Comparison of ENCODE assay signal across 20 mouse cellular contexts in the genomic region with DNA sequence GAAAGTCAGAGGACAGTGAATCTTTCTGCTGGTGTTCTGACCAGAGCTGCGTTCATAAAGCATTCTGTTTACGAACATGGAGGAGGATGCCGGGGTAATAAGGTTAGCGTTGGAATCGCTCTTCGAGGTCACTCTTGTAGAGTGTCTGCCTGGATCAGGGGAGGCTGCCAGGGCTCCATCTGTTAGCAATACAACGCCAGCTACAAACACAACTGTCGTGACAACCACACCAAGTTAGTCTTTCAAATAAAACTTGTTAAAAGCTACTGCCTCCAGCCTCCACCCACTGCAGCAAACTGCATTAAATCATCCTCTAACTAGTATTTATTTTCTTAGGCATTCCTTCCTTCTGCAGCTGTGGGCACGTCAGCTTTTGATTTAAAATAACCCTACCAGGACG.
DNase-seq lines count a peak whose midpoint lies in the region; ATAC-seq and TF ChIP-seq lines count a peak whose summit lies in the region.
"Had no signal": no experiment of that assay in that cellular context is flagged by ENCODE, and none has a peak within 500 bp of the region (broad histone marks: within the 10 kb centered on the region; RNA-seq: fewer than 3 reads in every experiment).

No protein-coding gene starts in this region.

- no peak for TF ChIP-seq POLR2A in limb, embryonic 14.5 days (IDR thresholded peaks at IDR 0.05; ENCODE audit: borderline replicate concordance, extremely low read depth, insufficient read depth, insufficient read length)

- peak; percentile 28 for DNase-seq in embryo, embryonic 10.5 days (ENCODE audit: low spot score)
- no peak for DNase-seq in embryo, embryonic 11 days
- DNase-seq in kidney, postnatal 10 days: peak; percentile 67
- no peak for DNase-seq in kidney, adult 18-20 months
- DNase-seq in lung, postnatal 0 days (ENCODE audit: low spot score): peak; percentile 6
- DNase-seq in lung, adult 18-20 months: no peak
- peak; percentile 27 for DNase-seq in limb, embryonic 14.5 days (ENCODE audit: low spot score)
- no peak for DNase-seq in layer of hippocampus, postnatal 10 days (ENCODE audit: low spot score in 2 of 2)
- DNase-seq: cerebellum, adult 11-12 months; heart, postnatal 14 days; lung, postnatal 4 days; thymus, postnatal 4 days had no signal

- no peaks in the 10 kb centered on the region for H3K4me1 ChIP-seq in lung, postnatal 0 days (ENCODE audit: insufficient read depth, low read depth, low read length)
- H3K4me1 ChIP-seq in limb, embryonic 14.5 days (ENCODE audit: control insufficient read depth, insufficient read depth, low read length): 0 out of 2 replicates have a peak, but pooled peaks cover 8% of the 10 kb centered on the region
- H3K4me1 ChIP-seq: hindbrain, embryonic 15.5 days; midbrain, embryonic 12.5 days; neural tube, embryonic 15.5 days had no signal

- no peak overlapping the region for H3K4me3 ChIP-seq in lung, postnatal 0 days (ENCODE audit: low read depth, low read length)
- no peak overlapping the region for H3K4me3 ChIP-seq in limb, embryonic 14.5 days (replicated peaks; ENCODE audit: low read length)
- H3K4me3 ChIP-seq: embryonic facial prominence, embryonic 12.5 days; hindbrain, embryonic 15.5 days; midbrain, embryonic 12.5 days; neural tube, embryonic 15.5 days had no signal

- H3K27ac ChIP-seq in lung, postnatal 0 days (ENCODE audit: low read length): no peak overlapping the region
- no peak overlapping the region for H3K27ac ChIP-seq in limb, embryonic 14.5 days (replicated peaks; ENCODE audit: low read depth, low read length)
- H3K27ac ChIP-seq: embryonic facial prominence, embryonic 12.5 days; hindbrain, embryonic 15.5 days; liver, embryonic 14.5 days; midbrain, embryonic 12.5 days; neural tube, embryonic 15.5 days had no signal

- 35% methylated on average over 10 of the region's 10 CpGs for WGBS in lung, postnatal 0 days
- 19% methylated on average over 10 of the region's 10 CpGs for WGBS in limb, embryonic 14.5 days

- no peak for TF ChIP-seq EP300 in lung, postnatal 0 days (IDR thresholded peaks at IDR 0.05)

- no peak for TF ChIP-seq CTCF in lung, postnatal 0 days (IDR thresholded peaks at IDR 0.05)

- H3K9me3 ChIP-seq in lung, postnatal 0 days (ENCODE audit: low read length): no peaks in the 10 kb centered on the region
- no peaks in the 10 kb centered on the region for H3K9me3 ChIP-seq in limb, embryonic 14.5 days (ENCODE audit: control insufficient read depth, low read length)
- H3K9me3 ChIP-seq: embryonic facial prominence, embryonic 12.5 days; hindbrain, embryonic 15.5 days; midbrain, embryonic 12.5 days; neural tube, embryonic 15.5 days had no signal

- H3K9ac ChIP-seq in lung, postnatal 0 days (replicated peaks; ENCODE audit: low read depth): no peak overlapping the region
- H3K9ac ChIP-seq in limb, embryonic 14.5 days (ENCODE audit: low read depth, low read length, severe bottlenecking): no peak overlapping the region
- H3K9ac ChIP-seq: embryonic facial prominence, embryonic 12.5 days; hindbrain, embryonic 15.5 days; liver, embryonic 14.5 days; midbrain, embryonic 12.5 days; neural tube, embryonic 15.5 days had no signal

- H3K4me2 ChIP-seq in lung, postnatal 0 days (replicated peaks; ENCODE audit: low read depth, low read length): no peak overlapping the region
- no peak overlapping the region for H3K4me2 ChIP-seq in limb, embryonic 14.5 days (replicated peaks; ENCODE audit: low read depth, low read length, severe bottlenecking)
- H3K4me2 ChIP-seq: embryonic facial prominence, embryonic 12.5 days; heart, embryonic 11.5 days; hindbrain, embryonic 15.5 days; midbrain, embryonic 12.5 days; neural tube, embryonic 15.5 days had no signal

- no peaks in the 10 kb centered on the region for H3K27me3 ChIP-seq in lung, postnatal 0 days (replicated peaks; ENCODE audit: insufficient read depth, low read length)
- H3K27me3 ChIP-seq in limb, embryonic 14.5 days (ENCODE audit: control insufficient read depth, insufficient read depth, low read length): no peaks in the 10 kb centered on the region
- H3K27me3 ChIP-seq: embryonic facial prominence, embryonic 12.5 days; hindbrain, embryonic 15.5 days; midbrain, embryonic 12.5 days; neural tube, embryonic 15.5 days had no signal

- no peak for ATAC-seq in lung, postnatal 0 days
- ATAC-seq in limb, embryonic 14.5 days (ENCODE audit: low FRiP score, low read depth): no peak
- ATAC-seq: forebrain, embryonic 16.5 days; intestine, embryonic 16.5 days had no signal

- no peaks in the 10 kb centered on the region for H3K36me3 ChIP-seq in lung, postnatal 0 days (ENCODE audit: insufficient read depth, low read length)
- no peaks in the 10 kb centered on the region for H3K36me3 ChIP-seq in limb, embryonic 14.5 days (ENCODE audit: control insufficient read depth, insufficient read depth, low read length)
- H3K36me3 ChIP-seq: embryonic facial prominence, embryonic 12.5 days; hindbrain, embryonic 15.5 days; midbrain, embryonic 12.5 days; neural tube, embryonic 15.5 days had no signal

Comparison
In these comparisons a context has a peak if more than half of its experiments do, and no peak if none do; other contexts are left out.
1. DNase-seq: peak in embryo, embryonic 10.5 days (single experiment), kidney, postnatal 10 days (single experiment), lung, postnatal 0 days (single experiment) and limb, embryonic 14.5 days (single experiment); none in embryo, embryonic 11 days (single experiment), kidney, adult 18-20 months (single experiment), lung, adult 18-20 months (0 of 2) and layer of hippocampus, postnatal 10 days (0 of 2).